Mouse (Mus musculus) telencephalon, adult 2 months (tissue): ENCODE results near the gene Fnbp1.

ENCODE experiments used
- DNase-seq: peaks from one replicate; pipeline ENCODE4 v3.0.0-alpha.2; 2011; ENCODE audit warnings: low read depth, low spot score

The Fnbp1 gene

DNA sequence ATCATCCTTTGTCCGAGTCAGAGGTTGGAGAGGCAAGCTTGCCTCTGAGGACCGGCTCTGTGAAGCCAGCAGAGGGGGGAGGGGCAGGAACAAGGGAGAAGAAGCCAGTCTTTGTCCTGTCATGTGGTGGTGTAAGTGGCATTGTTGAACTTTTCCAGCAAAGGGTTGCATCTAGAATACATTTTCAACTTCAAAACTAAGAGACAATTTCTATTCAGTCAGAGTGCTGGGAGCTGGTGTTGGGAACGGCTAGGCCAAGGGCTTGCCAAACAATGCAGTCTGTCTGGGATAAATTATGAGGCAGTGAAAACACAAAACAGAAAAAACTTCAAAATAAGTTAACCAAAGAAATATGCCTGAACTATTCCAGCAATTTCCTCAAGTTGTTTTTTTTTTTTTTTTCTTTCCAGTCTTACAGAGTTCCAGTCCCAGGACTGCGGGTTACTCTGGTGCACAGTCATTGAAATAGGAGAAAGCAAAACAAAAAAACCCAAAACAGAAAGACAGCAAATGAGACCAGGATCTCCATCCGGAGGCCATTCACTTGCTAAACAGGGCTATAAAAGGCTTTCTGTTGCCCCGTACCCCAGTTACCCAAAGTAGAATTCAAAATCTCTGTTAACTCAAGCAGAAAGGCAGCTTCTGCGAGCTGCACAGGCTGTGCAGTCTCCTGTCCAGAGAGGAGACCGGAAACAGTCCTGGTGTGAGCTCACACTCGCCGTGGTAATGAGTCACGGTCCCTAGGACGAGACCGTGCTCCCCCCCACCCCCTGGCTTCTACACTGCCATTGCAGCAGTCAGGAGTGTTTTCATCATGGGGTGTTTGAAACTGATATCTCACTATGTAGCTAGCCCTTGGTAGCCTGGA, 73.3 kb downstream of the Fnbp1 start:
- DNase-seq = peak; percentile 59

DNA sequence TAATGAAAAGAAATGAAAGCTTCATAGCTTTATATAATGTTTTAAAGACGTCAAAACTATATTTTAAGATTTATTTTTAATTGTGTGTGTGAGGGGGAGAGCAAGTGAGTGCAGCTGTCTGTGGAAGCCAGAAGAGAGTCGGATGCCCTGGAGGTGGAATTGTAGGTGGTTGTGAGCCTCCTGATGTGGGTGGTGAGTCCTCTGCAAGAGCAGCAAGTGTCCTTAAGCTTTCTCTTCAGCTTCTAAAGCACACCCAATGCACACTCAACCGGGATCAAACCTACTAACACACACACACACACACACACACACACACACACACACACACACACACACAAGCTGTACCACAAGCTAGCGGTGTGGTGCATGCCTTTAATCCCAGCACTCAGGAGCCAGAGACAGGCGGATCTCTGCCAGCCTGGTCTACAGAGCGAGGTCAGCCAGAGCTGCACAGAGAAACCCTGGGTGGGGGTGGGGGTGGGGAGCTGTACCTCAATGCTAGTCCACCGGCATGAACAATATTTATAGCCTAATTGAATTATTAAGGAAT, 74.0 kb downstream of the Fnbp1 start:
- no peak for DNase-seq

DNA sequence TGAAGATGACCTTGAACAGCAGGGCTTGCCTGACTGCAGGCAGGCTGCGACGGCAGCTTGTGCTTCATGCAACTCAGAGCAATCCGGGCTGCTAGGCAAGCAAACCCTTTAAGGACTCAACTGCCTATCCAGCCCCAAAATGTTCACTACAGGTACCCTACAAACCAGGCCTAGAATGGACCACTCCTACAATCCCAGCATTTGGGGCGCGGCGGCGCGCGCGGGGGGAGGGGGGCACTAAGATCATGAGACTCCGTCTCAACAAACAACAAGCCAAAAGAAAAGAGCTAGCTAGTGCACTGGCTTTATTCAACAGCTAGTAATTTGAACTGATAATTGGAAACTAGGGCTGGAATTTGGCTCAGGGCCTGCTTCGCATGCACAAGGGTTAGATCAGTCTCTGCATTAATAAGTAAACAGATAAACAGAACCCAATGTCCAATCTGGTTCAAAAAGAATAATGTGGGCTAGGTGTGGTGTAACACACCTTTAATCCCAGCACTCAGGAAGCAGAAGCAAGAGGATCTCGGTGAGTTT, 74.7 kb downstream of the Fnbp1 start:
- DNase-seq = no peak

- DNase-seq = no peak
Measured at GRCm38 (mm10) chr2:31066019-31066789, 75.6 kb downstream of the Fnbp1 start.

DNA sequence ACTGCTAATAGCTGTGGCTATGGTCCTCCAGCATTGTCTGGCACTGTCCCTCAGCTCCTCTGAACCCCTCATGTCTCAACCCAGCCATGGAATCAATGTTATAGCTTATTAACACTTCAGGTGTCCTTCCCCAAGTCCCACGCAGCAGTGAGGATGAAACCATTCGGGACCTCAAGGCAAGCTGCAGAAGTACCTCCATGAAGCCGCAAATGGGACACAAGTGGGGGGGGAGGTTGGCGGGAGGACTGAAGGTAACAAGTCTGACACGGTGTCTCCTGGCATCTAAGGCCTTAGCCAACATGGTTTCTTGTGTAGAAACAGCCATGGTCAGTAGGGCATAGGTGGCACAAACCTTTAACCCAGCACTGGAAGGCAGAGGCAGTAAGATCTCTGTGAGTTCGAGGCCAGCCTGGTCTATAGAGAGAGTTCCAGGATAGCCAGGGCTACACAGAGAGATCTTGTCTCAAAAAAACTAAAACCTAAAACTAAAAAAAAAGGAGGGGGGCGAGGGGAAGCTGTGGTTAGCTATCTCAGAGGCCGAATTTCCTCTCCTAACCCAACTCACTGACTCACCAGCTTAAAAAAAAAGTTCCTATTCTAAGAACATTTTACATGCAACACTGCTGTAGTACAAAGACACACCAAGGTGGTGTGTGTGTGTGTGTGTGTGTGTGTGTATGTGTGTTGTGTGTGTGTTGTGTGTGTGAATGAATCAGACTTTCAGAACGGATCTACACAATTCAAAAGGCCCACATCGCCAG, 79.8 kb downstream of the Fnbp1 start:
- DNase-seq = no peak

GRCm38 (mm10) chr2:31060787-31061730, 80.7 kb downstream of the Fnbp1 start:
- DNase-seq = no peak

DNA sequence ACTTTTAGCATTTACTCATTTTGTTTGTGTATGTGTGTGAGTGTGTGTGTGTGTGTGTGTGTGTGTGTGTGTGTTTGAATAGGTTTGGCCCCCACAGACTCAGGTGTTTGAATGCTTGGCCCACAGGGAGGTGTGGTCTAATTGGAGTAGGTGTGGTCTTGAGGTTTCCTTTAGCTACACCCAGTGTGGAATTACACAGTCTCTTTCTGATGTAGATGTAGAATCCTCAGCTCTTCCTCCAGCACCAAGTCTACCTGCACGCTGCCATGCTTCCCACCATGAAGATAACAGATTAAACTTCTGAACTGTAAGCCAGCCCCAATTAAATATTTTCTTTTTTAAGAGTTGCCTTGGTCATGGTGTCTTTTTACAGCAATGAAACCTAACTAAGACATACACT, 81.5 kb downstream of the Fnbp1 start:
- no peak for DNase-seq

DNA sequence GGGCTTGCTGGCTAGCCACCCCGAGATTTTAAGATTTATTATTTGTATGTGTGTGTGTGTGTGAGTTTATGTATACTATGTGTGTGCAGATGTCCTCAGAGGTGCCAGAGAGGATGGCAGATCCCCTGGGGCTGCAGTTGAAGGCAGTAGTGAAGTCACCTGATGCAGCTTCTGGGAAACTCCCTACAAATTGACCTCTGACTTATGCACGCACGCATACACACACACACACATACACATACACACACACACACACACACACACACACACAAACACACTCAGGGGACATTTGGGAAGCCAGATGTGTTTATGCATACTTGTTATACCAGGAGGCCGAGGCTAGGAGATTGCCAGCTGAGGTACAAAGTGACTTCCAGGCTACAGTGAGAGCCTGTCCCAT, 83.4 kb downstream of the Fnbp1 start:
- DNase-seq = no peak

- peak; percentile 63 for DNase-seq
Measured at GRCm38 (mm10) chr2:31057549-31058177, 84.1 kb downstream of the Fnbp1 start.

DNA sequence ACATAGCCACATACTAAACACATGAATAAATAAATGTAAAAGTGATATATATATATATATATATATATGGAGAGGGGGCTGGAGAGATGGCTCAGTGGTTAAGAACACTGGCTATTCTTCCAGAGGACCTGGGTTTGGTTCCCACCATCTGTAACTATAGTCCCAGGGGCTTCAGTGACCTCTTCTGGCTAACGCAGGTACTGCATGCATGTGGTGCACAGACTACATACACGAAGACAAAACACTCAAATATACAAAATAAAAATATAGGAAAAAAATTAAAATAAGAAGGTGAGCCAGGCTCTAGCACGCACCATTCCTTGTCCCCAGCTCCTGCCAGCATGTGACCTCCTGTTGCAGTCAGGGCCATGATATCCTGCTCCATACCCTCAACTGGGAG, 85.7 kb downstream of the Fnbp1 start:
- DNase-seq = no peak

GRCm38 (mm10) chr2:31053851-31054340, 87.9 kb downstream of the Fnbp1 start:
- DNase-seq = no peak

GRCm38 (mm10) chr2:31053426-31053825, 88.4 kb downstream of the Fnbp1 start:
- no peak for DNase-seq

DNA sequence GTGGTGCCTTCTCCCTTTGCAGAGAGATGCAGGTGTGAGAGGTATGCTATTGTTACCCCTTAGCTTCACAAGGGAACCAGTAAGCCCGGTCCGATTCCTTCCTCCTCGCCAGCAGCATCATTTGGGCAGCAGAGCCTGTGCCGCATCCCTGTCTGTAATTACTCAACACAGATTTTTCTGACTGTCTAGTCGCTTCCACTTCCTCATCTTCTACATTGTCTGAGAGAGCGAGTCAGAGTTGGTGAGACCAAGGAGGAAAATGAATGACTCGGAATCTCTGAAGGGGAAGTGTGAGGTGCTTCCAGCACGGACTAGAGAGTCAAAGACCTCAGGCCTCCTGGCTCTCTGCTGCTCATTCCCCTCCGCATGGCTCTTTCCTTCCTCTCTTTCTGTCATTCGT, 89.4 kb downstream of the Fnbp1 start:
- no peak for DNase-seq

DNA sequence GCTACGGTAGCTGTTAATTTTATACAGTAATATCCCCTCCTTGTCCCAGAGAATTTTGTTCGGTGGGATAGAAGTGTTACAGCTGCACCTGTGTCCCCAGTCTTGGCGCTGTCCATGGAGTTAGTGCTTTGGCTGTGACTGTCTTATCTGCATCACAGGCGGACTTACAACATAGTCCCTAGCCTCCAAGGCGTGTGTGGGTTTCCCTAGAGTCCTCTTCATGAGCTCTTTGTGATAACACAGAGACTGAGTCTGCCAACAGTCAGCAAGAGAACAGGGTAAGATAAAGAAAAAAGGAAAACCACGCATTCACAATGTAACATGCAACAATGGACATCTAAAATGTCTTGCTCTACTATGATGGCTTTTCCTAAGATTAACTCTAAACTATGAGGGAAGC, 93.8 kb downstream of the Fnbp1 start:
- DNase-seq = no peak

DNA sequence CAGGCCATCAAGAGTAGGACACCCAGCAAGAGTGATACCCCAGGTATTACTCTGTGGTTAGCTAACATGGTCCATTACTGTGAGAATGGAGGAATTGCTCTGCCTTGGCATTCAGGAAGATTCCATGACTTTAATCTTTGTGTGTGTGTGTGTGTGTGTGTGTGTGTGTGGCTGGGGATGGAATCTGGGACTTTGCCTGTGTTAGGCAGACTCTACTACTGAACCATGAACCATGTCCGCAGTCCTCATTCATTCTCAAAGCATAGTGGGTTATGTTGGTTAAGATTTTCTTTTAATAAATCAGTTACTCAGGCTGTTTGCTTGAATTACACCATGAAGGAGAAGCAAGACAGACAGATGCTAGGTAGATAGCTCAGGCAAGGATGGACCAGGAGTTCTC, 98.0 kb downstream of the Fnbp1 start:
- no peak for DNase-seq

- no peak for DNase-seq
Measured at GRCm38 (mm10) chr2:31042881-31043280, 98.9 kb downstream of the Fnbp1 start.

DNA sequence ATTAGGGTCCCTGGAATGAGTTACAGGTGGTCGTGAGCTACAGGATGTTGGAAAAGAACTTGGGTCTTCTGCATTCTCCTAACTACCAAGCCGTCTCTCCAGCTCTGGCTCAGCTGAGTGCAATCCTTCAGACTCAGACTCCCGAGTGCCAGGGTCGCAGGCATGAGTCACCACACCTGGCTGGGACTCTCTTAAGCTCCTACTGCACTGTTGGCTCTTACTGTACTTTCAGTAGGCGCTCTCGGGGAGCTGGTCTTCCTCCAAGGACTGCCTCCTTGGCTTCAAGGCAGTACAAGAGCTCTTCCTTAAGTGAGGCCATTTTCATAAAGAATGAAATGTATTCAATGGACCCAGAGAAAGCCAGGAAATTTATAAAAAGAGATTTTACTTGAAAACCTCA, 100.4 kb downstream of the Fnbp1 start:
- DNase-seq = no peak

DNA sequence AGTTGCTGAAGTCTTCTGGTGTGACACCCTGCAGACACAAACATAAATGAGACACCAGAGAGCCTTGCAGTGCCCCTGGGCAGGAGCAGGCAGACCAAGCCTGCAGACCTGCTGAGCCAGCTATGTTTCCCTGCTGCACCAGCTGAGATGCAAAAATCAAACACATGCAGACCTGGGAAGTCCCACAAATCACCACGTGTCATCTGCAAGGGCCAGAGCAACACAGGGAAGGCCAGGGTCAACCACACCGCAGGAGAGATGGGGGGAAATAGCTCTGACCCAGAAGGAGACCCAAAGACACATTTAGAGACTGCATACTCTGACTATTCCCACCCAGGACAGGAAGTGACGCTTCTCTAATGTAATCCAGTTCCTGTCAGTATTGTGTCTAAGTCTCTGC, 101.3 kb downstream of the Fnbp1 start:
- no peak for DNase-seq

DNA sequence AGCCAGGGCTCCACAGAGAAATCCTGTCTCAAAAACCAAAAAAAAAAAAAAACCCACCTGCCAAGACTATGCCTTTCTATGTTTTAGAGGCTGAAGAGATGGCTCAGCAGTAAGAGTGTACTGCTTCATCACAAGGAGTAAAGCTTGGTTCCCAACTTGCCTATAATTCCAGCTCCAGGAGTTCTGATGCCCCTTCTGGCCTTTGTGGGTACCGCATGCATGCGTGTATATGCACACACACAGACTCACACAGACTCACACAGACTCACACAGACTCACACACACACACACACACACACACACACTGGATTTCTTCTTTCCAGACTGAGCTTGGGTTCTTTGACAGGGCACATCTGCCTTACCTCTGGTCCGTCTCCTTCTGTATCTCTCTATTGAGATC, 101.8 kb downstream of the Fnbp1 start:
- DNase-seq = no peak

DNA sequence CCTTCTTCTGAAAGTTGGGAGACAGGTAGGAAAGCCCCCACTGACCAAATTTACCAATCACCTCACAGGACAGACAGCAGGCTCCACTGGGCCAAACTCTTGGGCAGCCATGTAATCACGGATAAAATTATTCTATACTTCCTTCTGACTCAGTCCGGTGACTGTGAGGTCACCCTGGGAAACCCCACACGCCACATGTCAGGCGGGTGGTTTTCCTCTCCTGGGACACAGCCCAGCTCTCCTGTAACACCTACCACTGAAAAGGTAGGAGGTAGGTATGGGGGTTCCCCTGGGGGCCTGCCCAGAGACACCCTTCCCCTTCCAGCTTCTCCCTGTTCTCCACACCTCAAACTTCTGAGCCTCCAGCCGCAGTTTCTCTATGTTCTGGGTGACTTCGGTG, 105.0 kb downstream of the Fnbp1 start:
- no peak for DNase-seq
